Mouse (Mus musculus) kidney, adult 2 months (tissue): ENCODE measurements around the gene Foxl2.

Source experiments
- CTCF ChIP-seq: fragments of 200-500 bp; conservative IDR thresholded peaks from 2 replicates; pipeline ENCODE4 v1.5.1; 2011; ENCODE audit warnings: low read depth, mild to moderate bottlenecking, control low read depth, low read length, moderate library complexity, mixed read lengths; ENCODE audit not compliant: insufficient read depth, insufficient read length
- POLR2A ChIP-seq: fragments of 200-500 bp; IDR thresholded peaks from one replicate; pipeline ENCODE4 v1.6.1; 2011; ENCODE audit warnings: low read depth, low read length, control low read depth

GRCm38 (mm10) chr9:98999881-99000339 lies 44.8 kb downstream of the Foxl2 start:
- TF ChIP-seq CTCF, result no peak
- no peak for TF ChIP-seq POLR2A
